Mouse (Mus musculus): ENCODE measurements around the gene Eed.
"Not testable (repeated sequence)": the region's sequence is repeated elsewhere in the genome, so short reads cannot be mapped to it uniquely, and the experiment has no call there.

Gene Eed

GRCm38 (mm10) chr7:89980485-89981422, at the start of gene Eed:
Gene Eed, minus strand, starts transcription at chr7:89980983.
- DNase-seq (ENCODE audit: low spot score): peak; percentile 81

- DNase-seq (ENCODE audit: low spot score): no peak
Measured at GRCm38 (mm10) chr7:90029548-90030485, 49.0 kb upstream of the Eed start.

- no peak for DNase-seq (ENCODE audit: low spot score)
Measured at GRCm38 (mm10) chr7:90028888-90029547, 48.2 kb upstream of the Eed start.

- no peak for DNase-seq (ENCODE audit: low spot score)
Measured at GRCm38 (mm10) chr7:90024975-90025374, 44.2 kb upstream of the Eed start.

- DNase-seq (ENCODE audit: low spot score): no peak
Measured at GRCm38 (mm10) chr7:90022974-90023707, 42.4 kb upstream of the Eed start.

DNA sequence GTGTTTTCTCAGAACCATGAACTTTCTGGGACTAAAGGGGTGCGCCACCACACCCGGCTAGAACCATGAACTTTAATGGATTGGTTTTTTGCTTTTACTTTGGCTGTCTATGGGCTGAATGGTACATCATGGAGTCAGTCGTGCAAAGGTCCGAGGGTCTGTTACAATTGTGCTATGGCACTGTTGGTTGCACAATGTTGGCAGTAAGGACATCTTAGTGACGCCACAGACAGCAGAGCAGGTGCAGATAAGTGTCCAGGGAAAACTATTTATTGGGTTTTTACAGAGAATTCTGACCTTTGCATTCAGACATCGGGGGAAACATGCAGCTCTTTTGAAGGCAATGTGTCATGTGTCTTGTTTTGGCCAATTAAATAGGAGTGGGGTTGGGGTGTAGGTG, 39.5 kb upstream of the Eed start:
- DNase-seq (ENCODE audit: low spot score): no peak

- no peak for DNase-seq (ENCODE audit: low spot score)
Measured at GRCm38 (mm10) chr7:90019570-90019969, 38.8 kb upstream of the Eed start.

GRCm38 (mm10) chr7:90016930-90017588, 36.3 kb upstream of the Eed start:
- no peak for DNase-seq (ENCODE audit: low spot score)

- no peak for DNase-seq (ENCODE audit: low spot score)
Measured at GRCm38 (mm10) chr7:90016459-90016858, 35.7 kb upstream of the Eed start.

- DNase-seq (ENCODE audit: low spot score): no peak
Measured at GRCm38 (mm10) chr7:90006667-90007653, 26.2 kb upstream of the Eed start.

GRCm38 (mm10) chr7:90004781-90005180, 24.0 kb upstream of the Eed start:
- DNase-seq (ENCODE audit: low spot score): no peak

- DNase-seq (ENCODE audit: low spot score): no peak
Measured at GRCm38 (mm10) chr7:90002375-90002774, 21.6 kb upstream of the Eed start.

DNA sequence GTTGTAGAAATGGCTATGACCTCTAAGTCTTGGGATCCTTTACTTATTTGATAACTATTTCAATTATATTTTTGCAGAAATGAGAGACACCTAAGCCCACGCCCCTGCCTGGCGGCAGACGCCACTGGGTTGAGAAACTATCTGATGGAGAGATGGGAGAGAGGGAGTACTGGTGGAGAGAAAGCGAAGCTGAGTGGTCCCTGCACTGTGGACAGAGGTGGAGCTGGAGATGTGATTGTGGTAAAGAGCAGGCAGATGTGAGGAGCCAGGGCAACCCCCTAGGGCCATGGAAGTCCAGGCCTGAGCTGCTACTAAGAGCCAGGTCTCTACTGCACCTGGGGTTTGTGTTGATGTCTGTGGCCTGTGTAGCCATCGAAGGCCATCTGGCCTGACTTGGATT, 18.7 kb upstream of the Eed start:
- DNase-seq (ENCODE audit: low spot score): no peak

DNA sequence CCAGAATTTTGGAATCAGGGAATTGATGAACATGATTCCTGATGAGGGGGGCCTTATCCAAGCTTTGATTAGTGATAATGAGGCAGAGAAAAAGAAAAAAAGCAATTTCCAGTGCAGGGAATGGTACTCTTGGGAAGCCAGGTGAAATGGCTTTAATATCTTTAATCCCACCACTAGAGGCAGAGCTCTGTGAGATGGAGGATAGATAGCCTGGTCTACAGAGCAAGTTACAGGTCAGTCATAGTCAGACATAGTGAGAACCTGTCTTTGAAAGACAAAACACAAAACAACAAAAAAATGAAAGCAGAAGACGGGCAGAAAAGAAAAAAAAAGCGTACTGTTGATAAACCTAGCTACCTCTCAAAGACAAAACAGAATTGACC, 17.8 kb upstream of the Eed start:
- DNase-seq (ENCODE audit: low spot score): no peak

GRCm38 (mm10) chr7:89998006-89998623, 17.3 kb upstream of the Eed start:
- no peak for DNase-seq (ENCODE audit: low spot score)

- DNase-seq (ENCODE audit: low spot score): not testable (repeated sequence)
Measured at GRCm38 (mm10) chr7:89997526-89997925, 16.7 kb upstream of the Eed start.

DNA sequence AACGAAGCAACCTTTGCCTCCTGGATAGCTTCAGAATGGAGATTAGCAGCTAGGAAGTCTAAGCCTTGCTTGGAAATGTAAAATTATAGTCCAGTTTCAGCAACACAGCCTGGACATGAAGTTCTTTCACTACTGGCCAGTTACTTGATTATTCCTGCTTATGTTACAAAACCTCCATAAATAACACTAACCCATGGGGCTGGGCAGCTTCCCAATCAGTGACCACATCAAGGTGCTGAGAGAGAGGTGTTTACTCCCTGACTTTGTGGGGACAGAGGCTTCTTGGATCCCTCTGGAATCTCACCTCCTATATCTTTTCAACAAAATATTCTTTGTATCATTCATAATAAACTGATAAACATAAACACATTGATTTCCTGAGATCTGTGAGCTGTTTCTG, 12.3 kb upstream of the Eed start:
- DNase-seq (ENCODE audit: low spot score): no peak

- DNase-seq (ENCODE audit: low spot score): no peak
Measured at GRCm38 (mm10) chr7:89984421-89984820, 3.6 kb upstream of the Eed start.

DNA sequence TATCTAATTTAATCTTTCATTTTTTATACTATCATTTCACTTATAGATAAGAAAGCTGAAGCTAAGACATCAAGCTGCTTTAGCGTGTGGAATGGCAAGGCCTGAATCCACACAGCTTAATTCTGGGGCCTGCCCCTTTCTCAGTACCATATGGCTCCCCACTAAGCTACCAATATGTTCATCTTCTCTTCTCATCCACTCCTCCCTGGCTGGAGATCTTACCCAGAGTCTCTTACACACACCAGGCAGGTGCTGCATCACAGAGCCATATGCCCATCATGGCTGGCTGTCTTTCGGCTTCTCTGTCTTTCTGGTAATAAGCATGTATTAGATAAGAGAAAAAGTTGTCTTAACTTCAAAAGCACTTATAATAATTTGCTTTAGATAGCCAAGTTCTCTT, 2.7 kb upstream of the Eed start:
- no peak for DNase-seq (ENCODE audit: low spot score)

Data from urinary bladder, postnatal 10 days (tissue).